Mouse (Mus musculus): ENCODE results near the gene Uap1l1.
"Not testable (repeated sequence)": the region's sequence is repeated elsewhere in the genome, so short reads cannot be mapped to it uniquely, and the experiment has no call there.

Gene Uap1l1

GRCm38 (mm10) chr2:25365091-25365761 is at the start of gene Uap1l1:
Gene Uap1l1, minus strand, starts transcription at chr2:25365682.
- DNase-seq (ENCODE audit: extremely low read depth, insufficient read length, low spot score): peak; percentile 96

- DNase-seq (ENCODE audit: extremely low read depth, insufficient read length, low spot score): not testable (repeated sequence)
Observed at GRCm38 (mm10) chr2:25413436-25413835, 48.0 kb upstream of the Uap1l1 start.

GRCm38 (mm10) chr2:25408908-25409307 is 43.4 kb upstream of the Uap1l1 start:
- DNase-seq (ENCODE audit: extremely low read depth, insufficient read length, low spot score): no peak

- DNase-seq (ENCODE audit: extremely low read depth, insufficient read length, low spot score): no peak
Observed at GRCm38 (mm10) chr2:25403994-25404393, 38.5 kb upstream of the Uap1l1 start.

- peak; percentile 84 for DNase-seq (ENCODE audit: extremely low read depth, insufficient read length, low spot score)
Observed at GRCm38 (mm10) chr2:25402972-25403601, 37.6 kb upstream of the Uap1l1 start.

GRCm38 (mm10) chr2:25402377-25402971 is 37.0 kb upstream of the Uap1l1 start:
- no peak for DNase-seq (ENCODE audit: extremely low read depth, insufficient read length, low spot score)

GRCm38 (mm10) chr2:25400764-25401163 is 35.3 kb upstream of the Uap1l1 start:
- no peak for DNase-seq (ENCODE audit: extremely low read depth, insufficient read length, low spot score)

- no peak for DNase-seq (ENCODE audit: extremely low read depth, insufficient read length, low spot score)
Observed at GRCm38 (mm10) chr2:25400291-25400690, 34.8 kb upstream of the Uap1l1 start.

- no peak for DNase-seq (ENCODE audit: extremely low read depth, insufficient read length, low spot score)
Observed at GRCm38 (mm10) chr2:25399051-25399450, 33.6 kb upstream of the Uap1l1 start, which contains the start of gene Npdc1. Gene Npdc1, plus strand, starts transcription at chr2:25399351.

- no peak for DNase-seq (ENCODE audit: extremely low read depth, insufficient read length, low spot score)
Observed at GRCm38 (mm10) chr2:25398065-25398464, 32.6 kb upstream of the Uap1l1 start.

- no peak for DNase-seq (ENCODE audit: extremely low read depth, insufficient read length, low spot score)
Observed at GRCm38 (mm10) chr2:25397010-25397409, 31.5 kb upstream of the Uap1l1 start.

- no peak for DNase-seq (ENCODE audit: extremely low read depth, insufficient read length, low spot score)
Observed at GRCm38 (mm10) chr2:25396597-25396983, 31.1 kb upstream of the Uap1l1 start.

- no peak for DNase-seq (ENCODE audit: extremely low read depth, insufficient read length, low spot score)
Observed at GRCm38 (mm10) chr2:25395721-25396596, 30.5 kb upstream of the Uap1l1 start, which contains the start of gene Entpd2. Gene Entpd2, plus strand, starts transcription at chr2:25395874.

- peak; percentile 46 for DNase-seq (ENCODE audit: extremely low read depth, insufficient read length, low spot score)
Observed at GRCm38 (mm10) chr2:25394281-25395221, 29.1 kb upstream of the Uap1l1 start.

- no peak for DNase-seq (ENCODE audit: extremely low read depth, insufficient read length, low spot score)
Observed at GRCm38 (mm10) chr2:25391266-25391665, 25.8 kb upstream of the Uap1l1 start.

- no peak for DNase-seq (ENCODE audit: extremely low read depth, insufficient read length, low spot score)
Observed at GRCm38 (mm10) chr2:25384492-25384891, 19.0 kb upstream of the Uap1l1 start.

- no peak for DNase-seq (ENCODE audit: extremely low read depth, insufficient read length, low spot score)
Observed at GRCm38 (mm10) chr2:25376589-25376988, 11.1 kb upstream of the Uap1l1 start.

GRCm38 (mm10) chr2:25373431-25373830 is 7.9 kb upstream of the Uap1l1 start:
- DNase-seq (ENCODE audit: extremely low read depth, insufficient read length, low spot score): no peak

- no peak for DNase-seq (ENCODE audit: extremely low read depth, insufficient read length, low spot score)
Observed at GRCm38 (mm10) chr2:25372644-25373391, 7.3 kb upstream of the Uap1l1 start.
